Comparison of ENCODE assay signal across 32 mouse cellular contexts in the genomic region with DNA sequence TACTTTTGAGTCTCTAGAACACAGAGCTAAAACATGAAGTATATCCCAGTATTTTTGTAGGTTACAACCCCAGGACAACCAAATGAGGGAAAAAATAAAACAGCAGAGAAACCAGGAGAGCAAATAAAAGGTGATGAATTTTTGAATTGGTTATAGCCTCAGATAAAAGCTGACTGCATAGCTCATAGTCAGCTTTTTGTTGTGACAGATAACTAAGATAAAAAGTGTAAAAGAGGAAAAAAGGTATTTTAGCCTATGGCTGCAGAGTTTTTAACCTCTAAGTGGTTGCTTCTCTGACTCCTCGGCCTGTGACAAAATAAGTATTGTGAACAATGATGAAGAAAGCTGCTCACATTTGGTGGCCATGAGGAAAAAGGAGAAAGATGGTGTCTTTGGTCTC.
"Had no signal": no experiment of that assay in that cellular context is flagged by ENCODE, and none has a peak within 500 bp of the region (broad histone marks: within the 10 kb centered on the region; RNA-seq: fewer than 3 reads in every experiment).

No protein-coding gene starts in this region.

- H3K9ac ChIP-seq: limb, embryonic 12.5 days; limb, embryonic 13.5 days; limb, embryonic 15.5 days; liver, embryonic 12.5 days; liver, embryonic 13.5 days; liver, embryonic 14.5 days; liver, embryonic 15.5 days; liver, postnatal 0 days; lung, embryonic 14.5 days; lung, embryonic 15.5 days; midbrain, embryonic 12.5 days; midbrain, embryonic 13.5 days; midbrain, embryonic 15.5 days; neural tube, embryonic 12.5 days had no signal

- H3K4me1 ChIP-seq: limb, embryonic 10.5 days; limb, embryonic 12.5 days; limb, embryonic 13.5 days; limb, embryonic 15.5 days; liver, embryonic 12.5 days; liver, embryonic 13.5 days; liver, embryonic 15.5 days; lung, embryonic 15.5 days; megakaryocyte, embryonic 14.5 days; midbrain, embryonic 10.5 days; midbrain, embryonic 12.5 days; midbrain, embryonic 13.5 days; midbrain, embryonic 15.5 days; neural tube, embryonic 12.5 days had no signal

- H3K9me3 ChIP-seq: limb, embryonic 10.5 days; limb, embryonic 12.5 days; limb, embryonic 13.5 days; limb, embryonic 15.5 days; liver, embryonic 12.5 days; liver, embryonic 13.5 days; liver, embryonic 15.5 days; lung, embryonic 15.5 days; midbrain, embryonic 10.5 days; midbrain, embryonic 12.5 days; midbrain, embryonic 13.5 days; midbrain, embryonic 15.5 days; neural tube, embryonic 12.5 days had no signal

- ATAC-seq: liver, embryonic 12.5 days; liver, postnatal 0 days; lung, postnatal 0 days; midbrain, embryonic 13.5 days; midbrain, embryonic 15.5 days; midbrain, embryonic 16.5 days had no signal

- H3K27ac ChIP-seq: limb, embryonic 10.5 days; limb, embryonic 12.5 days; limb, embryonic 13.5 days; limb, embryonic 15.5 days; liver, embryonic 12.5 days; liver, embryonic 13.5 days; liver, embryonic 14.5 days; liver, embryonic 15.5 days; lung, embryonic 15.5 days; macrophage; midbrain, embryonic 10.5 days; midbrain, embryonic 12.5 days; midbrain, embryonic 13.5 days; midbrain, embryonic 15.5 days; neural tube, embryonic 12.5 days had no signal

- DNase-seq: left cerebral cortex, postnatal 4 days; liver; liver, embryonic 13.5 days; liver, postnatal 0 days; lung, adult 18-20 months; lung, adult 2 months; lung, embryonic 14.5 days; lung, postnatal 10 days; lung, postnatal 14 days; lung, postnatal 36 days; lung, postnatal 4 days; midbrain, embryonic 14.5 days had no signal

- H3K4me3 ChIP-seq: limb, embryonic 10.5 days; limb, embryonic 12.5 days; limb, embryonic 13.5 days; limb, embryonic 15.5 days; liver, embryonic 12.5 days; liver, embryonic 13.5 days; liver, embryonic 15.5 days; lung, embryonic 15.5 days; megakaryocyte, embryonic 14.5 days; midbrain, embryonic 10.5 days; midbrain, embryonic 12.5 days; midbrain, embryonic 13.5 days; midbrain, embryonic 15.5 days; myocyte; neural tube, embryonic 12.5 days had no signal

- H3K27me3 ChIP-seq: limb, embryonic 12.5 days; limb, embryonic 13.5 days; limb, embryonic 15.5 days; liver, embryonic 12.5 days; liver, embryonic 13.5 days; liver, embryonic 15.5 days; lung, embryonic 15.5 days; megakaryocyte, embryonic 14.5 days; midbrain, embryonic 12.5 days; midbrain, embryonic 13.5 days; midbrain, embryonic 15.5 days; neural tube, embryonic 12.5 days had no signal

- H3K4me2 ChIP-seq: limb, embryonic 12.5 days; limb, embryonic 13.5 days; limb, embryonic 15.5 days; liver, embryonic 11.5 days; liver, embryonic 12.5 days; liver, embryonic 13.5 days; liver, embryonic 15.5 days; lung, embryonic 14.5 days; lung, embryonic 15.5 days; midbrain, embryonic 11.5 days; midbrain, embryonic 12.5 days; midbrain, embryonic 13.5 days; midbrain, embryonic 15.5 days; neural tube, embryonic 12.5 days had no signal

- H3K36me3 ChIP-seq: limb, embryonic 10.5 days; limb, embryonic 12.5 days; limb, embryonic 13.5 days; limb, embryonic 15.5 days; liver, embryonic 12.5 days; liver, embryonic 13.5 days; liver, embryonic 15.5 days; lung, embryonic 15.5 days; midbrain, embryonic 10.5 days; midbrain, embryonic 12.5 days; midbrain, embryonic 13.5 days; midbrain, embryonic 15.5 days; neural tube, embryonic 12.5 days had no signal
